Mouse (Mus musculus) liver, embryonic 14.5 days (tissue): ENCODE data around the gene Cd151.

ENCODE experiments used
- CTCF ChIP-seq: IDR thresholded peaks from 2 replicates; pipeline ENCODE4 v1.5.1; 2016; ENCODE audit warnings: antibody characterized with exemption, low read depth, control low read depth
- EP300 ChIP-seq: IDR thresholded peaks from 2 replicates; pipeline ENCODE4 v1.6.1; 2016; ENCODE audit warnings: antibody characterized with exemption, low read depth

GRCm38 (mm10) chr7:141518296-141518695 is 51.1 kb downstream of the Cd151 start:
- TF ChIP-seq EP300 (no peak), CTCF (no peak)
